Mouse (Mus musculus): ENCODE measurements around the gene Kcnma1.

Gene Kcnma1

DNA sequence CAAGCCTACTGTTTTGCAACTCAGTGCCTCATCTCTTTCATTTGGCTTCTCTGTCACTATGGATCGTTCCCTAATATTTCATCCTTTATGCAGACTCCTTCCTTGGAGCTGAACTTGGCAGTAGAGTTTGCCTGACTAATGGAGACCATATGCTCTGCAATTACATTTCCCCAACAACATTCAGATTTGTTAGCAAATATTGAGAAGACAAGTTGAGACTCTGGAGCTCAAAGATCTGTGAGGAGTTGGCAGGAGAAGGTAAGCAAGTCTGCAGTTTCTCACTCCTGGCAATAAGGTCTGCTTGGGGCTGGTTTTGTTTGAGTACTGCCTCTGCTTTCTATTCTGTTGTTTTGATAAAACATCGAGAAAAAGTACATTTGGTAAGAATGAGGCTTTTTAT, 723.7 kb downstream of the Kcnma1 start:
- no peak for DNase-seq (ENCODE audit: low read depth)

DNA sequence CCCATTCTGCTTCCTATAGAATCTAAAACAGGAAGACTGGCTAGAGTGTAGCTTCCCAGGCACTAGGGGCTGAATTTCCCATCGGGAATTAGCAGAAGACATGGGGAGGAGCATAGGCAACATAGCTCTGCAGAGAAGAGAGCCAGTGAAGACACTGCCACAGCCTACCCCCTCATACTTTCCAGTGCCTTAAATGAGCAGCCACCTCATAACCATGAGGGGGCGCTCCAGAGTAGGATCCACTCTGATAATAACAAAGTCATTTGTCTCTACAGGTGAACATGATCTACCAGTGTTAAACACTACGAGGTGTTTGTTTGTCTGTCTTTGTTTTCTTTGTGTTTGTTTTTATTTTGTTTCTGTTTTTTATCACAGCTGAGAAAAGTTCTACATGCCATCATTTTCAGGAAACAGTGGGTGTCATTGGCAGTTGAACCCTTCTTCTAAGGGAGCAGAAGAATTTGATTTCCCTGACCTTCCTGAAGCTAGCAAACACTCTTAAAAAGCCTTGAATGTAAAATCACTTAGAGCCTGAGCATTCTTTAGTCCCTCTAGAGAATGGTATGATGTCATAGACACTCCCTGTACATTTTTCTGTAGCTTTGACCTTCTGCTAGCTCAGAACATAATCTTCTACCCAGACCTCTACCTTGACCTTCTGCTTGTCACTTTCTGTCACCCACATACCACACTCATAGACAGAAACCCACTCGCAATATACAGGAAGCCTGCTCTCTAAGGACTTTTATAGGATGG, 747.6 kb downstream of the Kcnma1 start:
- DNase-seq (ENCODE audit: low read depth), result no peak

GRCm38 (mm10) chr14:23253154-23253553, 761.1 kb downstream of the Kcnma1 start:
- DNase-seq (ENCODE audit: low read depth), result no peak

DNA sequence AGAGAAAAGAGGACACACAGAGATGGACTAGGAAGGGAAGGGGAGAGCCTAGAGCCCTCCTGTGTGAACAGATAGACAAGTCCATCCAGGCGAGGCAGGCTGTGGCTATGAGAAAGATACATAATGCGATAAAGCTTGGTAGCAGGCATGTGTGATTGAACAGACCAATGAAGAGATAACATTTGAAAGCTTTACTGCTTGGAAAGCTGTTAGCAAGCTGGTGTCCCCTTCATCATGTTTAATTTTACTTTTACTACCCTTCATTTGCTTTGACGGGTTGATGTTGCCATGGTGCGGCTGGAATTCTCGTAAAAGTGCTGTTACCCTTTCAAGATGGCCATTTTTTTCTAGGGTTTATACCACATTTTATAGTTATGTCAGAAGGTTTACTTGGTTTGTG, 769.8 kb downstream of the Kcnma1 start:
- DNase-seq (ENCODE audit: low read depth), result no peak

DNA sequence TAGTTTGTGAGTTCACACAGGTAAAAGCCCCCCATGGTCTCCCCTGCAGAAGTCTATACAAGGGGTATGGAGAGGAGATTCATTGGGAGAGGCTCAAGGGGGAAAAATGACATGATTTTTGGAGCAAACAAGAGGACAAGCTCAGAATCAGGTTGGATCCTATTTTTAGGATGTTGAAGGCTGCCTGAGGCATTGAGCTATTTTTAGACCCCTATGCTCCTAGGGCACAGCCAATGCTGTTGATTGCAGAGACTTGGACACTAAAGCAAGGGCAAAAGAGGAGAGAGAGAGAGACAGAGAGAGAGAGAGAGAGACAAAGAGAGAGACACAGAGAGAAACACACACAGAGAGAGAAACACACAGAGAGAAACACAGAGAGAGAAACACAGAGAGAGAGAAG, 770.4 kb downstream of the Kcnma1 start:
- no peak for DNase-seq (ENCODE audit: low read depth)

All from c-Kit-positive CD71-positive TER-119-negative erythroid progenitor cells, embryonic 14.5 days (primary cell).